Mouse (Mus musculus) layer of hippocampus, adult 9-11 months (tissue): ENCODE data around the gene H2-Ab1.

Experiments used
- DNase-seq: peaks from one replicate; pipeline ENCODE4 v3.0.0; 2022

Gene H2-Ab1

DNA sequence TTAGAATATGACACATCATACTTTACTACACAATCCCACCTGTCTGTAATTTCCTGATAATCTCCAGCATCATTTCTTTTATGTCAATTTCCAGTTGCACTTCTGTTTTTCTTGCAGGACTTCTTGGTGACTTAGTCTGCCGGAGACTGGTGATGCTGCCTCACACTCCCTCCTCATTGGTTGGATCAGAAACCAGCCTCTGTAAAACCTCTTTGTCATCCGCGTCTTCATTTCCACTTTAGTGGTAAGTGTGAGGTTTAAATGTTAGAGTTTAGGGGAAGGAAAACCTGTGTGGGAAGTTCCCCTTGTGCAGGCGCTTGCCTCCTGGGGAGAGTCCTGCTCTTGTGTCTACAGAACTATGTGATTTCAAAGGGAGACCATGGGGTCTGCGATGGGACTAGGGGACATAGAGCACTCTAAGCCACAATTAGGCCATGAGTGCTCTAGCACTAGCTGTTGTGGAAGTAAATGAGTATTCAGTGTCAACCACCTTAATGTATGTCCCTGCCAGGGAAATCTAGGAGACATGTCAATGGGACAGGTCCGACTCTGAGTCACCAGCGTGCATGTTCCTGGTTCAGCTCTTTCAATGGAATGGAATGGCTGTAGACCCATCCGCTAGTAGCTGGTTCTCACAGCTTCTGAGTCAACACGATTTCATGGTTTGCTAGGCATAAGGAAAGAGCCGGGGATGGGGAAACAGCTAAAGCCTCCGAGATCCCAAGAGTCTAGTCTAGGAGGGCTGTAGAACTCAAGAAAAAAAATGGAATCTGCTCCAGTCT, at the start of gene H2-Ab1:
H2-Ab1 (plus strand) TSS at position 96 of the 782 bp plus-strand sequence.
- peak; percentile 73 for DNase-seq

DNA sequence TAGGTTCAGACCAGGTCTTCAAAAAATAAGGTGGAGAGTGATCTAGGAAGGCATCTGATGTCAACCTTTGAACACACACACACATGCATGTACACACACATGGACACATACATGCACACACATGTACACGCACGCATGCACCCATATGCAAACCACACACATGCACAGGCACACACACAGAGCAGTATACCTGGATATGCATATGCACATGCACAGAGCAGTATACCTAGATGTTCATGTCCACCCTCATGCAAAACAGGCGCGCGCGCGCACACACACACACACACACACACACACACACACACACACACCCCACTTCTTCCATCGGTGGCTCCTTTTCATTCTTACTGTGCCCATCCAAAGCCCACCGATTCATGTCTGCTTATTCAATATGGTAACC, 49.6 kb upstream of the H2-Ab1 start:
- peak; percentile 1 for DNase-seq

DNA sequence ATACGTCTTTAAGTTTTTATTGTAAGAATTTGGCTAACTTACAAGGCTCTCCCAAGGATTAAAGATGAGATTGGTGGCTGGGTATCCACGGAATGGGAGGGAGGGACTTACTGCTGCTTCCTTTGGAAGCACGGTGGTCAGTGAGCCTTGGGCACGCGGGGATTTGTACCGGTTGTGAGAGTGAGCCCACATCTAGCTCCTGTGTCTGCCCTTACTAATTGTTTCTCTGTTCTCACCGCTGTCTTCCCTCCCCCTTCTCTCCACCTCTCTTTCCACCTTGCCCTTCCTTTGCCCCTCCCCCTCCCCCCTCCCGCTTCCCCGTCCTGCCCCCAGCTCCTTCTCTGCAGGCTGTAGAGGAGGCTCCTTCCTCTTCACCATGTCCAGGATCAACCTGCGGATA, 49.1 kb upstream of the H2-Ab1 start:
- DNase-seq: no peak

DNA sequence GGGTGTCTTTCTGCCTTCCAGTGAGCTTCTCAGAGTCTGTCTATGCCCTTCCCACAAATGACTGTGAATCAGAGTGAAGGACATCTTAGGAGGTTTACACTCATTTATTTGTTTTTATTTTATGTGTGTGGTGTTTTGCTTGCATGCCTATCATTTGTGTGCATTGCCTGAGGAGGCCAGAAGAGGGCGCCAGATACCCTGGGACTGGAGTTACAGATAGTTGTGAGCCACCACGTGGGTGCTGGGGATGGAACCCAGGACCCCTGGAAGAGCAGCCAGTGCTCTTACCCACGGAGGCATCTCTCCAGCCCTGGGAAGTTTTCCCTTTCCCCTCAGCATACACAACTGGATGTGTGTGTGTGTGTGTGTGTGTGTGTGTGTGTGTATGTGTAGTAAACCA, 47.8 kb upstream of the H2-Ab1 start:
- DNase-seq: peak; percentile 1

DNA sequence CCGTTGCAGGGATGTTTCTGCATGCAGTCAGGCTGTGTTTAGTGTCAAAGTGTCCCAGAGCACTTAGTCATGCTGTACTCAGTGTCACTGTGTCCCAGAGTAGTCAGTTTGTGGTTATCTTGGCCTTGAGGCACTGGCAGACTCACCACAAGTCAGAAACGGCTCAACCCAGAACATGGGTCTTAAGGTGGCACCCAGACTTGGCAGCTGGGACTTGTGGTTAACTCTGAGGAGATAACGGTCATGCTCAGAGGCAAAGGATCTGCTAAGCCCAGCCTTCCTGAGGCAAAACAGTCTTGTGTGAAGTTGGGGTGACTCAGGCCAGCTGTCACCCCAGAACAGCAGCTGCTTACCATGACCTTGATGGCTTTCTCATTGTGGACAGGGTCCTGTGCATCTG, 46.9 kb upstream of the H2-Ab1 start:
- peak; percentile 0 for DNase-seq

DNA sequence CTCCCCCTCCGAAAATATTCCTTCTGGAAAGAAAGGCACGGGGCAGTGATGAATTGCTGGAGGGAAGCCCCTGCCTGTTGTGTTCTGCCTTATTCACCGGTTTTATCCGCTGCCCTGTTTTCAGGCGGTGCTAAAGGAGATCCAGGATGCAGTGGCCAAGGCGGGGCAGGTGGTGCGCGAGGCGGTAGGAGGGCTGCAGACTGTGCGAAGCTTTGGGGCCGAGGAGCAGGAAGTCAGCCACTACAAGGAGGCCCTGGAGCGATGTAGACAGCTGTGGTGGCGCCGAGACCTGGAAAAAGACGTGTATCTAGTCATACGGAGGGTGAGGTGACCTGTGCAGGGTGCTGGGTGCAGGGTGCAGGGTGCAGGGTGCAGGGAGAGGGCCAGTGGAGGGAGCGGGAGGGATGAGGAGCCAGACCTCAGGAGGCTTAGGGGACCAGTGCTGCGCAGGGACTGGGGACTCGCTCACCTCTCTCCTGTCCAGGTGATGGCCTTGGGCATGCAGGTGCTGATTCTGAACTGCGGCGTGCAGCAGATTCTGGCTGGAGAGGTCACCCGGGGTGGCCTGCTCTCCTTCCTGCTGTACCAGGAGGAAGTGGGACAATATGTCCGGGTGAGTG, 45.6 kb upstream of the H2-Ab1 start:
- DNase-seq: no peak

DNA sequence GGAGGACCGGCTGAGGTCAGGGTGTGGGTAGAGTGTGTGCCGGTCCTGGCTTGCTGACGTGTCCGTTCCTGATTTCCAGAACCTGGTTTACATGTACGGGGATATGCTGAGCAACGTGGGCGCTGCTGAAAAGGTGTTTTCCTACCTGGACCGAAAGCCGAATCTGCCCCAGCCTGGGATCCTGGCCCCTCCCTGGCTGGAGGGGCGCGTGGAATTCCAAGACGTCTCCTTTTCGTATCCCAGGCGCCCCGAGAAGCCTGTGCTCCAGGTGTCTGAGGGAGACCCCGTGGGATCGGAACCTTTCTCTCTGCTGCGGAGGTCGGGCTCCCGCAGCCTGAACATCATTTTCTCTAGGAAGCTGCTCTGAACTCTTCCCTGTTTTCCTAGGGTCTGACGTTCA, 43.6 kb upstream of the H2-Ab1 start:
- DNase-seq: no peak

DNA sequence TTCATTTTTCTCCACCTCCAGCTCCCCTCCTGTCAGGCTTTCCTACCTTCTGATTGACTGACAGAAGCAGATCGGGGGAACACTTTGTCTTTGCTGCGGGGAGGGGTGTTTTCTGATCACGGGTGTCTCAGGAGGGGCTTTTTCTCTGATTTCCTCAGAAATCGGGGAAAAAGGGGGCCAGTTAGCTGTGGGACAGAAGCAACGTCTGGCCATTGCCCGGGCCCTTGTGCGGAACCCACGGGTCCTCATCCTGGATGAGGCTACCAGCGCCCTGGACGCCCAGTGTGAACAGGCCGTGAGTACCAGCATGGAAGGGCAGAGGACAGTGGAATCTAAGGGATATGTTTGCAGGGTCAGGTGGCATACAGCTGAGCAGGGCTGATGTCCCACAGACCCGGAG, 42.3 kb upstream of the H2-Ab1 start:
- no peak for DNase-seq

DNA sequence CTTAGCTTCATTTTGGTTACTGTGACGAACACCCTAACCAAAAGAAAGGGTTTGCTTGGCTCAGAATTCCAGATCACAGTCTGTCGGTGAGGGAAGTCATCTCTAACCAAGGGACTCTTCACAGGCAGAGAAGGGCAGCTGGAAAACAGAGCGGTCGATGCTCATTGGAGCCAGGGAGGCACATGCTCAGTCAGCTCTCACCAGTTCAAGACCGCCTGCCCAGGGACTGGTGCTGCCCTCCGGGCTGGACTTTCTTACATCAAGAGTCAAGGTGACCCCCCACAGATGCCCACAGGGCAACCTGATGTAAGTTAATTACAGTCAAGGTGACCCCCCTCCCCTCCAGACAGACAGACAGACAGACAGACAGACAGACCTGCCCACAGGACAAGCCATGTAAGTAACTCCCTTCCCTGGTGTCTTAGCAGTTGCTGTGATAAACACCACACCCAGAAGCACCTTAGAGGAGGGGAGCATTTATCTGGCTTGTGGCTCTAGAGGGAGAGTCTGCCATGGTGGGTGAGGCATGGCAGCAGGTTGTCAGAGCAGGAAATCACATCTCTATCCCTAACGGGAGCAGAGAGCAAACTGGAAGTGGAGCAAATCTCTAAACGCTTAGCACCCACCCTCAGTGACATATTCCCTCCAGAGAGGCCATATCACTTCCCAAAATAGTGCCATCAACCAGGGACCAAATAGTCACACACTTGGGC, 40.1 kb upstream of the H2-Ab1 start:
- DNase-seq: no peak

DNA sequence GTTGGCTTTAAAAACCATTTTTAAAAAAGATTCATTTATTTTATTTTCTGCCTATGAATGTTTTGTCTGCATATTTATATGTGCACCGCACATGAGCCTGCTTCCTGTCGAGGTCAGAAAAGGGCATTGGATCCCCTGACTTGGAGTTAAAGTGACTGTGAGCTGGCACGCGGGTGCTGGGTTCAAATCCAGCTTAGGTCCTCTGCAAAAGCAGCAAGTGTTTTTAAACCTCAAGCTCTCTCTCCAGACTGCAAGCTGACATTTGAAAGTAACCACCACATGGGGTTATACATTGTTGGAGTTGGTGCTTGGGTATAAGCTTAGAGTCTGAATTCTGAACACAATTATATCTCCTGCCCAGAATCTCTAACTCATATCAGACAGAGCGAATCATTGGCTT, 39.5 kb upstream of the H2-Ab1 start:
- no peak for DNase-seq

DNA sequence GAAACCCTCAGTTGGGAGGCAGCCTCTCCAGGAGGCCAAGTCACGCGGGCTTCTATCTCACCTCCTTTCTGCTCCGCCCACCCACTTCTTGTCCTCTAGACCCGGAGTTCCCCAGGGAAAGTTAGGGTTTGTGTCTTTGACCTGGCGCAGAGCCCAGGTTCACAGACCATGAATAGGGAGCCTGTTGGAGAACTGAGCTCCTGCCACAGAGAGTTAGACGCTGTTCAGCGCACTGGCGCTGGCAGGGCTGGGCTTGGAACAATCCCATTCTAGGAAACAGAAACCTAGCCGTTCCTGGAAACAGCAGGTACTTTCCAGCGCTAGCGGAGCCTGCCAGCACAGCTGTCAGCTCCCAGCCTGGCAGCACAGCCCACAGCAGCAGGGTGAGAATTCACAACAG, 38.8 kb upstream of the H2-Ab1 start:
- DNase-seq: peak; percentile 41

DNA sequence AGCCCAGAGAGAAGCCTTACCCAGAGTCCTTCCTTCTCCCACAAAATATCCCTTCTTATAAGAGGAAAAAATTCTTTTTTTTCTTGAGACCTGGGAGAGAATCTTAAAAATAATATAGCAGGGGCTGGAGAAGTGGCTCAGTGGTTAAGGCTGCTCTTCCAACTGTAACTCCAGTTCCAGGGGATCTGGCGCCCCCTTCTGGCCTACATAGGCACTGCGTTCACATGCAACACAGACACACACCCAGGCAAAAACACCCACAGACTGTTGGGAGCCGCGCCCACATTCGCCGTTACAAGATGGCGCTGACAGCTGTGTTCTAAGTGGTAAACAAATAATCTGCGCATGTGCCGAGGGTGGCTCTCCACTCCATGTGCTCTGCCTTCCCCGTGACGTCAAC, 38.4 kb upstream of the H2-Ab1 start:
- DNase-seq: peak; percentile 3

DNA sequence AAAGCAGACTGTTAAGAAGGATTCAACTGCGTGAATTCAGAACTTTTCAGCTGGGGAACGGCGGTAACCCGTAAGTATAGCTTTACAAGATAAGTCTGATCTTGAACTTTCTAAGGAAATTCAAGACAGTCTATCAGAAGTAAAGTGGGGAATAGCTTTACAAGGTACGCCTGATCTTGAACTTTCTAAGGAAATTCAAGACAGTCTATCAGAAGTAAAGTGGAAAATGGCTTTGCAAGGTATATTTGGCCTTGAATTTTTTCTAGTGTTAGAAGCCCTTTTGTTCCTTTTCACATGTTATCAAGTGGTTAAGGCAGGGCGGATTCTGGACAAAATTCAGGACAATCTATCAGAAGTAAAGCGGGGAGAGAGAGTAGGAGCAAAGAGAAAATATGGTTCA, 37.7 kb upstream of the H2-Ab1 start:
- peak; percentile 12 for DNase-seq

DNA sequence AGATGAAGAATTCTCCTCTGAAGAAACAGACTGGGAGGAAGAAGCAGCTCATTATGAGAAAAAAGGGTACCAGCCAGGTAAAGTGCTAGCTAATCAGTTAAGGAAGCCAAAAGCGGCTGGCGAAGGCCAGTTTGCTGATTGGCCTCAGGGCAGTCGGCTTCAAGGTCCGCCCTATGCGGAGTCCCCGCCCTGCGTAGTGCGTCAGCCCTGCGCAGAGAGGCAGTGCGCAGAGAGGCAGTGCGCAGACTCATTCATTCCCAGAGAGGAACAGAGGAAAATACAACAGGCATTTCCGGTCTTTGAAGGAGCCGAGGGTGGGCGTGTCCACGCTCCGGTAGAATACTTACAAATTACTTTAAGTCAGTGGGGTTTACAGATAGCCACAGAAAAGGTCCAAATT, 37.1 kb upstream of the H2-Ab1 start:
- peak; percentile 1 for DNase-seq

DNA sequence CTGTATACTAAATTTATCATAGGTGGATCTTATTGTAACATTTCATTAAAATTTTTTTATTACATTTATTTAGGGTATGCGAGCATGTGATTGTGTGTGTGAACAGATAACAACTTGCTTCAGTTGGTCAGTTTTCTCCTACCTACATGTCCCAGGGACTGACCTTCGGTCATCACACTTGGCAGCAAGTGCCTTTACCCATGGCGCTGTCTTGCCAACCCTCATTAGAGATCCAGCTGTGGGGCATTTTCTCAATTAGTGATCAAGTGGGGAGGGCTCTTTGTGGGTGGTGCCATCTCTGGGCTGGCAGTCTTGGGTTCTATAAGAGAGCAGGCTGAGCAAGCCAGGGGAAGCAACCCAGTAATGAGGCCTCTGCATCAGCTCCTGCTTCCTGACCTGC, 32.7 kb upstream of the H2-Ab1 start:
- DNase-seq: no peak

DNA sequence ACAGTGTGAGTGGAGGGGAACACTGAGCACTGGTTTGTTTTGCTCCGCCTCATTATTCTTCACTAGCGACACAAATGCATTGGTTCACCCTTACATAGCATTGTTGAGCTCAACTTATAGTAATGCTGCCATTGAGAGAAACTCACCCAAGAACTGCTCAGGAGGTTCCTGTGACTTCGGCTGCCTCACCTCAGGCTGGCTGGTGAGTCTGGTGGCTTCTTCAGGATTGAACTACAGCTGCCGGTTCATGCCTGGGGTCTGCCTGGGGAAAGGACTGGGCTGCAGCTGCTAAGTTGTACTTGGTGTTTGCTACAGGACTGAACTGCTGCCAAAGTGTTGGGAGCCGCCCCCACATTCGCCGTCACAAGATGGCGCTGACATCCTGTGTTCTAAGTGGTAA, 32.1 kb upstream of the H2-Ab1 start:
- DNase-seq: no peak

DNA sequence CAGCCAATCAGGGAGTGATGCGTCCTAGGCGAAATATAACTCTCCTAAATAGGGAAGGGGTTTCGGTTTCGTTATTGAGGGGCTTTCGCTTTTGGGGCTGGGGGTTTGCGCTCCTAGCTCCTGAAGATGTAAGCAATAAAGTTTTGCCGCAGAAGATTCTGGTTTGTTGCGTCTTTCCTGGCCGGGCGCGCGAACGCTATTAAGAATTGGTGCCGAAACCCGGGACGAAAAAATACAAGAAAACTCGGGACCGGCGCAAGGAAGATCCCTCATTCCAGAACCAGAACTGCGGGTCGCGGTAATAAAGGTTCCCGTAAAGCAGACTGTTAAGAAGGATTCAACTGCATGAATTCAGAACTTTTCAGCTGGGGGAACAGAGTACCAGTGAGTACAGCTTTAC, 31.6 kb upstream of the H2-Ab1 start:
- DNase-seq: peak; percentile 2

DNA sequence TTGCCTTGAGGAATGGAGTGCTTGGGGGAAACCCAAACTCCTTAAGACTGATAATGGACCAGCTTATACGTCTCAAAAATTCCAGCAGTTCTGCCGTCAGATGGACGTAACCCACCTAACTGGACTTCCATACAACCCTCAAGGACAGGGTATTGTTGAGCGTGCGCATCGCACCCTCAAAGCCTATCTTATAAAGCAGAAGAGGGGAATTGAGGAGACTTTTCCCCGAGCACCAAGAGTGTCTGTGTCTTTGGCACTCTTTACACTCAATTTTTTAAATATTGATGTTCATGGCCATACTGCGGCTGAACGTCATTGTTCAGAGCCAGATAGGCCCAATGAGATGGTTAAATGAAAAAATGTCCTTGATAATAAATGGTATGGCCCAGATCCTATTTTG, 26.5 kb upstream of the H2-Ab1 start:
- peak; percentile 1 for DNase-seq

DNA sequence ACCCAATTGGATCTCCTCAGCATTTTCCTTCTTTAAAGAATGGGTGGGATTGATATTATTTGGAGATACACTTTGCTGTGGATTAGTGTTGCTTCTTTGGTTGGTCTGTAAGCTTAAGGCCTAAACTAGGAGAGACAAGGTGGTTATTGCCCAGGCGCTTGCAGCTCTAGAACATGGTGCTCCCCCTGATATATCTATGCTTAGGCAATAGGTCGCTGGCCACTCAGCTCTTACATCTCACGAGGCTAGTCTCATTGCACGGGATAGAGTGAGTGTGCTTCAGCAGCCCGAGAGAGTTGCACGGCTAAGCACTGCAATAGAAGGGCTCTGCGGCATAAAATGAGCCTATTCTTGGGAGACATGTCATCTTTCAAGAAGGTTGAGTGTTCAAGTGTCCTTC, 25.5 kb upstream of the H2-Ab1 start:
- peak; percentile 1 for DNase-seq

DNA sequence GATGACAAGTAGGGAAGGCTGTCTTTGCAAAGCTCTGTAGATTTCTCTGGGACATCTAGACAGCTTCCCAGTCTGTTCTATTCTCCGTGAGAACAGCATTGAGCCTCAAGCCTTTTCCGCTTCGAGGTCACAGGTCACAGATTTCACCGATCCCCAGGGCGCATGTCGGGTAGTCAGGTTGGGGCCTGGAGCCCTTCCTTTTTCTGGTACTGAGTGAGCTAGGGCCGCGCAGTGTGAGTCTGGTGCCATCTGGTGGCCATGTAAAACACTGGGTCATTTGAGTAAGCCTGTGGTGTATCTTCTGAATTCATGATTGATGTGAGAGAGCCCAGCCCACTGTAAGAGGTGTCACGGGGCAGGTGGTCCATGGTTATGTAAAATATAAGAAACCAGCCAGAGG, 22.6 kb upstream of the H2-Ab1 start:
- peak; percentile 63 for DNase-seq

DNA sequence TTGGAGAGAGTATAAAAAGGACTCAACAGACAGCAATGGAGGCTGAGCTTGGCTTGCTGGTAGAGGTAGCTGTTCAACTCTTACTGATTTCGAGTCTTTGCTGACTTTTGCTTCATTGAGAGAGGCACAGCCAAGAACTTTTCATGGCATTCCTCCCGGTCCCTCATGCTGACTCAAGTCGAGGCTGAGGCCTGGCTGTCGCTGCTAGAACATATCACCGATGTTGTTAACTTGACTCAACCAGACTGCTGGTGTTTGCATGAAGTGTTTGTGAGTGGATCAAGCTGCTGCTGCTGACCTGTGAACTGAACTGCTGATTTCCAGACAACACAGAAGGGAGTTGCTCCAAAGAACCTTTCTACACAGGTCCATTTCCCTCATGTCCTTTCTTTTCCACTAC, 20.8 kb upstream of the H2-Ab1 start:
- DNase-seq: peak; percentile 1

DNA sequence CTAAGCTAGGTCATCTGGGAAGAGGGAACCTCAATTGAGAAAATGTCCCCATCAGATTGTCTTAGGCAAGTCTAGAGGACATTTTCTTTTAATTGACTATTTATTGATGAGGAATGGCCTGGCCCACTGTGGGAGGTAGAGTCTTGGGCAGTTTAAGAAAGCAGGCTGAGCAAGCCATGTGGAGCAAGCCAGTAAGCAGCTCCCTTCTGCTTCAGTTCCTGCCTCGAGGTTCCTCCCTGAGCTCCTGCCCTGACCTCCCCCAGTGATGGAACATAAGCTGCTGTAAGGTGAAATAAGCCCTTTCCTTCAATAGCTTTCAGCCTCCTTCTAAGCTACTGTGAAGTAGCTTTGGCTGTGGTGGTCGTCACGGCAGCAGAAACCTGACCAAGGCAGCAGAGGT, 19.7 kb upstream of the H2-Ab1 start:
- DNase-seq: no peak

DNA sequence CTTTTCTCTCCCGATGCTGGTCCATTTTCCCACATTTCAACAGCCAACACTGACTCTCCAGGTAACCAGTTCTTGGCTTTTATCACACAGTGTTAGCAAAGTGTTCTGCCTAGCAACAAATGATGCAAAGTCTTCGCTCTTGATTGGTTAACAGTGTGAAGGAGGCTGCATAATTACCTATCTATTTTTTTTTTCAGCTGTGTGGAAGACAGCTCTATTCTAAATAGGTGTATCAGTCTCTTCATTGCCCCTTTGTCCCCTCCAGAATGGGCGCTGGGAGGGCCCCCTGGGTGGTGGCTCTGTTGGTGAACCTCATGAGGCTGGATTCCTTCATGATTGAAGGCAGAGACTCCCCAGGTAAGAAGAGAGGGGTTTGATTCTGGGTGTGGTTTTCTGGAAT, 18.8 kb upstream of the H2-Ab1 start, which contains the start of gene H2-Ob:
H2-Ob (plus strand) TSS at position 198 of the 400 bp plus-strand sequence.
- peak; percentile 69 for DNase-seq

DNA sequence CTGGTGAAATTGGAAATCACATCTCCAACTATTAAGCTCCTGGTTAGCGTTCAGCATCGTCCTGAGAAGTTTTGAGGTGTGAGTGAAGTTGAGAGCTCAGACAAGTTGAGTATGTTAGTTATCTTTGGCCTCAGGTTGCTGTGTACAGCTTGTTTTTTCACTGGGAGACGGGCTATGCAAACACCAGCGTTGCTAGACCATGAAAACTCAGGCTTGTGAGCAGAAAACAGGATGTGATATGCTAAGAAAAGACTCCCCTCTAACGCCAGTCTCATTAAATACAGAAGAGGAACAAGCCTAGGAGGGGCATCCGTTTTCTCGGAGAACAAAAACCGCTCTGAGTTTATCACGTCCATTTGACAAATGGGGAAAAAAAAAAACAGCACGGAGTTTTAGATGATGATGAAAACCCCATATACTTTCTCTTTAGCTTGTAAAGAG, 17.9 kb upstream of the H2-Ab1 start:
- no peak for DNase-seq
